Mouse (Mus musculus) kidney, adult 2 months (tissue): Measurements from ENCODE around the gene Fry. TPM values are rescaled to one million over a fixed set of nuclear protein-coding genes. Genes with fewer than 3 reads are reported as not detected.

Experiments used
- DNase-seq: peaks from one replicate; pipeline ENCODE4 v3.0.0; 2021
- H3K27ac ChIP-seq: fragments of 200-500 bp; 2 replicates; pipeline ENCODE4 v1.5.1; 2012; ENCODE audit warnings: low read depth, low read length, control low read depth, inconsistent platforms; ENCODE audit not compliant: insufficient read depth
- H3K27me3 ChIP-seq: fragments of 200-500 bp; replicated peaks from 2 replicates; pipeline ENCODE4 v1.6.1; 2012; ENCODE audit warnings: mild to moderate bottlenecking, moderate library complexity, low read length, inconsistent platforms; ENCODE audit not compliant: control insufficient read depth, insufficient read depth
- H3K36me3 ChIP-seq: fragments of 200-500 bp; 2 replicates; pipeline ENCODE4 v1.6.1; 2012; ENCODE audit warnings: mild to moderate bottlenecking, moderate library complexity, low read length, inconsistent platforms; ENCODE audit not compliant: control insufficient read depth, insufficient read depth
- H3K4me1 ChIP-seq: fragments of 200-500 bp; 2 replicates; pipeline ENCODE4 v1.6.1; 2011; ENCODE audit warnings: low read length; ENCODE audit not compliant: control insufficient read depth, insufficient read depth
- H3K4me3 ChIP-seq: fragments of 200-500 bp; 2 replicates; pipeline ENCODE4 v1.5.1; 2011; ENCODE audit warnings: mild to moderate bottlenecking, low read depth, low read length, control low read depth; ENCODE audit not compliant: insufficient read depth
- CTCF ChIP-seq: fragments of 200-500 bp; conservative IDR thresholded peaks from 2 replicates; pipeline ENCODE4 v1.5.1; 2011; ENCODE audit warnings: low read depth, mild to moderate bottlenecking, control low read depth, low read length, moderate library complexity, mixed read lengths; ENCODE audit not compliant: insufficient read depth, insufficient read length
- POLR2A ChIP-seq: fragments of 200-500 bp; IDR thresholded peaks from one replicate; pipeline ENCODE4 v1.6.1; 2011; ENCODE audit warnings: low read depth, low read length, control low read depth
- WGBS: fragments of 180-500 bp; shearing (Covaris S2); methylation state at CpG from one replicate; pipeline ENCODE4 v1.1.7; 2018; 5-methylcytosine and 5-hydroxymethylcytosine counted together
- polyA plus RNA-seq: library from polyadenylated mRNA; depleted of rRNA; stranded (reverse); fragments of >200 nt; gene quantifications from 2 replicates; pipeline ENCODE4 v1.2.3, GENCODE M21; 2012

The Fry gene
- polyA plus RNA-seq, 1 experiment, result 12.9 TPM

GRCm38 (mm10) chr5:150128432-150128831 lies 10.0 kb downstream of the Fry start:
- WGBS, result 86% methylated on average over 8 of the region's 8 CpGs
- no peaks in the 10 kb centered on the region for H3K36me3 ChIP-seq
- no peak for DNase-seq
- H3K27ac ChIP-seq, result no peak overlapping the region
- H3K4me3 ChIP-seq, result no peak overlapping the region
- TF ChIP-seq CTCF (no peak), POLR2A (no peak)
- H3K4me1 ChIP-seq, result no peaks in the 10 kb centered on the region
- no peaks in the 10 kb centered on the region for H3K27me3 ChIP-seq

GRCm38 (mm10) chr5:150130144-150130543 lies 11.7 kb downstream of the Fry start:
- no peak for TF ChIP-seq POLR2A
- no peak for TF ChIP-seq CTCF
- Histone ChIP-seq H3K36me3 (no peaks in the 10 kb centered on the region), H3K27me3 (no peaks in the 10 kb centered on the region), H3K4me1 (no peaks in the 10 kb centered on the region), H3K4me3 (no peak overlapping the region), H3K27ac (no peak overlapping the region)
- DNase-seq, result no peak
- 80% methylated on average over 7 of the region's 7 CpGs for WGBS

DNA sequence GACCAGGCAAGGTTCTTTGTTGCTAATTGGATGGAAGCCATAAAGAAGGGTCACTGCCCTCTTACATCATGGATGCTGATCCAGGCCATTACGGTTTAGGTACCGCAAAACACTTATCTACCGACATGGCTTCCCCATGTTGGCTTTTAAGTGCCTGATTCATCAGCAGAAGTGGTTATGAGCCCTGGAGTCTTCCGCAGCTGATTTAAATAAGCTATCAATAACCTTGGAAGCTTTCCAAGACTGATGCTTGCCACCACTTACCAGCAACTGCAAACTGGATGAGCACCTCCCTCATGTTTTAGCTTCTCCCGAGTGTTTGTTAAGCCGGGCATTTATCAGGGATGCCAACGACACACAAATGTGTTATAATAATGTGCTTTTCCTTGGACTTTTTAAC lies 12.7 kb downstream of the Fry start:
- TF ChIP-seq CTCF, result no peak
- TF ChIP-seq POLR2A, result no peak
- Histone ChIP-seq H3K27ac (no peak overlapping the region), H3K36me3 (no peaks in the 10 kb centered on the region), H3K4me1 (no peaks in the 10 kb centered on the region), H3K27me3 (no peaks in the 10 kb centered on the region), H3K4me3 (no peak overlapping the region)
- DNase-seq, result no peak
- WGBS, result 89% methylated on average over 7 of the region's 7 CpGs

GRCm38 (mm10) chr5:150134651-150135050 lies 16.2 kb downstream of the Fry start:
- H3K27me3 ChIP-seq, result no peaks in the 10 kb centered on the region
- no peak for TF ChIP-seq CTCF
- TF ChIP-seq POLR2A, result no peak
- no peak overlapping the region for H3K4me3 ChIP-seq
- no peak for DNase-seq
- WGBS, result 86% methylated on average over 3 of the region's 3 CpGs
- no peaks in the 10 kb centered on the region for H3K4me1 ChIP-seq
- no peaks in the 10 kb centered on the region for H3K36me3 ChIP-seq
- no peak overlapping the region for H3K27ac ChIP-seq

GRCm38 (mm10) chr5:150135529-150135928 lies 17.1 kb downstream of the Fry start:
- DNase-seq, result no peak
- Histone ChIP-seq H3K36me3 (no peaks in the 10 kb centered on the region), H3K27me3 (no peaks in the 10 kb centered on the region), H3K27ac (no peak overlapping the region), H3K4me3 (no peak overlapping the region), H3K4me1 (no peaks in the 10 kb centered on the region)
- 78% methylated on average over 13 of the region's 13 CpGs for whole genome bisulfite sequencing
- TF ChIP-seq POLR2A (no peak), CTCF (no peak)

- no peak for DNase-seq
- Histone ChIP-seq H3K4me1 (no peaks in the 10 kb centered on the region), H3K27me3 (no peaks in the 10 kb centered on the region), H3K27ac (no peak overlapping the region), H3K4me3 (no peak overlapping the region), H3K36me3 (no peaks in the 10 kb centered on the region)
- TF ChIP-seq POLR2A (no peak), CTCF (no peak)
- 88% methylated on average over 9 of the region's 9 CpGs for WGBS
Observed at GRCm38 (mm10) chr5:150137772-150138451, 19.5 kb downstream of the Fry start.

GRCm38 (mm10) chr5:150140513-150140912 lies 22.1 kb downstream of the Fry start:
- 40% methylated on average over 2 of the region's 2 CpGs for WGBS
- H3K4me1 ChIP-seq, result no peaks in the 10 kb centered on the region
- no peak for DNase-seq
- no peaks in the 10 kb centered on the region for H3K36me3 ChIP-seq
- TF ChIP-seq POLR2A, result no peak
- no peak for TF ChIP-seq CTCF
- H3K4me3 ChIP-seq, result no peak overlapping the region
- H3K27ac ChIP-seq, result no peak overlapping the region
- H3K27me3 ChIP-seq, result no peaks in the 10 kb centered on the region

- WGBS, result 88% methylated on average over 3 of the region's 3 CpGs
- TF ChIP-seq CTCF, result no peak
- H3K27me3 ChIP-seq, result no peaks in the 10 kb centered on the region
Observed at GRCm38 (mm10) chr5:150145967-150146366, 27.5 kb downstream of the Fry start.

More at GRCm38 (mm10) chr5:150145967-150146366, 27.5 kb downstream of the Fry start:
- H3K27ac ChIP-seq, result no peak overlapping the region
- H3K4me1 ChIP-seq, result no peaks in the 10 kb centered on the region
- H3K36me3 ChIP-seq, result no peaks in the 10 kb centered on the region
- no peak overlapping the region for H3K4me3 ChIP-seq
- DNase-seq, result no peak
